Mouse (Mus musculus) embryonic facial prominence, embryonic 12.5 days (tissue): ENCODE measurements around the gene Umad1. TPM values are rescaled to one million over a fixed set of nuclear protein-coding genes. Genes with fewer than 3 reads are reported as not detected.

Experiments used
- ATAC-seq: fragments of 200-750 bp; cut with Nextera tagmentation; 2 replicates; pipeline ENCODE4 v1.8.0; 2017; ENCODE audit not compliant: insufficient number of reproducible peaks, insufficient read depth, low FRiP score, low TSS enrichment
- H3K27ac ChIP-seq: fragments of 300-500 bp; sonication (generic); 2 replicates; pipeline ENCODE4 v1.5.1; 2016; ENCODE audit warnings: mild to moderate bottlenecking
- H3K27me3 ChIP-seq: fragments of 300-500 bp; sonication (generic); 2 replicates; pipeline ENCODE4 v1.6.1; 2016; ENCODE audit warnings: mild to moderate bottlenecking, moderate library complexity
- H3K36me3 ChIP-seq: fragments of 300-500 bp; sonication (generic); 2 replicates; pipeline ENCODE4 v1.6.1; 2016; ENCODE audit warnings: mild to moderate bottlenecking
- H3K4me1 ChIP-seq: fragments of 300-500 bp; sonication (generic); 2 replicates; pipeline ENCODE4 v1.6.1; 2016
- H3K4me2 ChIP-seq: fragments of 300-500 bp; sonication (generic); replicated peaks from 2 replicates; pipeline ENCODE4 v1.6.1; 2016; ENCODE audit warnings: mild to moderate bottlenecking, moderate library complexity
- H3K4me3 ChIP-seq: fragments of 300-500 bp; sonication (generic); 2 replicates; pipeline ENCODE4 v1.5.1; 2016; ENCODE audit warnings: mild to moderate bottlenecking
- H3K9ac ChIP-seq: fragments of 300-500 bp; sonication (generic); 2 replicates; pipeline ENCODE4 v1.6.1; 2016; ENCODE audit warnings: mild to moderate bottlenecking, moderate library complexity
- H3K9me3 ChIP-seq: fragments of 300-500 bp; sonication (generic); 2 replicates; pipeline ENCODE4 v1.6.1; 2016; ENCODE audit warnings: mild to moderate bottlenecking, moderate library complexity
- WGBS: fragments of 180-500 bp; shearing (Covaris S2); methylation state at CpG from one replicate; pipeline ENCODE4 v1.1.7; 2016; 5-methylcytosine and 5-hydroxymethylcytosine counted together
- polyA plus RNA-seq: library from polyadenylated mRNA; unstranded; fragments of >200 nt; fragmentation: Nextera tagmentation; extraction: Ambion mirVana; gene quantifications from 2 replicates; pipeline ENCODE4 v1.2.1, GENCODE M21; 2016

Gene Umad1
- polyA plus RNA-seq, 1 experiment from 2014 or later, result 20.2 TPM

GRCm38 (mm10) chr6:8373851-8374250, 114.8 kb downstream of the Umad1 start:
- H3K4me2 ChIP-seq, result no peak overlapping the region
- no peak overlapping the region for H3K27ac ChIP-seq
- no peak for ATAC-seq
- H3K9me3 ChIP-seq, result no peaks in the 10 kb centered on the region
- 56% methylated on average over 8 of the region's 8 CpGs for WGBS
- H3K9ac ChIP-seq, result no peak overlapping the region
- no peaks in the 10 kb centered on the region for H3K4me1 ChIP-seq
- H3K36me3 ChIP-seq, result no peaks in the 10 kb centered on the region
- H3K4me3 ChIP-seq, result no peak overlapping the region
- no peaks in the 10 kb centered on the region for H3K27me3 ChIP-seq

GRCm38 (mm10) chr6:8374290-8374689, 115.2 kb downstream of the Umad1 start:
- Histone ChIP-seq H3K27ac (no peak overlapping the region), H3K9me3 (no peaks in the 10 kb centered on the region), H3K4me2 (no peak overlapping the region), H3K4me1 (no peaks in the 10 kb centered on the region), H3K27me3 (no peaks in the 10 kb centered on the region), H3K9ac (no peak overlapping the region), H3K36me3 (no peaks in the 10 kb centered on the region), H3K4me3 (no peak overlapping the region)
- ATAC-seq, result no peak
- WGBS, result 74% methylated on average over 6 of the region's 6 CpGs

GRCm38 (mm10) chr6:8374712-8375111, 115.6 kb downstream of the Umad1 start:
- H3K36me3 ChIP-seq, result no peaks in the 10 kb centered on the region
- 87% methylated on average over 4 of the region's 4 CpGs for WGBS
- no peak overlapping the region for H3K4me2 ChIP-seq

GRCm38 (mm10) chr6:8376351-8376750, 117.3 kb downstream of the Umad1 start:
- Histone ChIP-seq H3K27ac (no peak overlapping the region), H3K9ac (no peak overlapping the region), H3K4me3 (no peak overlapping the region), H3K4me2 (no peak overlapping the region), H3K4me1 (no peaks in the 10 kb centered on the region), H3K27me3 (no peaks in the 10 kb centered on the region), H3K9me3 (no peaks in the 10 kb centered on the region), H3K36me3 (no peaks in the 10 kb centered on the region)
- WGBS, result 95% methylated on average over 5 of the region's 5 CpGs
- ATAC-seq, result no peak

More at GRCm38 (mm10) chr6:8374712-8375111, 115.6 kb downstream of the Umad1 start:
- no peak overlapping the region for H3K4me3 ChIP-seq
- ATAC-seq, result no peak
- H3K27me3 ChIP-seq, result no peaks in the 10 kb centered on the region
- H3K9ac ChIP-seq, result no peak overlapping the region
- H3K27ac ChIP-seq, result no peak overlapping the region
- no peaks in the 10 kb centered on the region for H3K9me3 ChIP-seq
- H3K4me1 ChIP-seq, result no peaks in the 10 kb centered on the region

- ATAC-seq, result no peak
- Histone ChIP-seq H3K4me2 (no peak overlapping the region), H3K4me3 (no peak overlapping the region), H3K27me3 (no peaks in the 10 kb centered on the region), H3K9me3 (no peaks in the 10 kb centered on the region), H3K27ac (no peak overlapping the region), H3K4me1 (no peaks in the 10 kb centered on the region), H3K9ac (no peak overlapping the region), H3K36me3 (no peaks in the 10 kb centered on the region)
- 92% methylated on average over 8 of the region's 8 CpGs for WGBS
Observed at GRCm38 (mm10) chr6:8377667-8378066, 118.6 kb downstream of the Umad1 start.

- Histone ChIP-seq H3K4me1 (no peaks in the 10 kb centered on the region), H3K4me2 (no peak overlapping the region), H3K4me3 (no peak overlapping the region), H3K27me3 (no peaks in the 10 kb centered on the region), H3K9me3 (no peaks in the 10 kb centered on the region), H3K27ac (no peak overlapping the region), H3K9ac (no peak overlapping the region), H3K36me3 (no peaks in the 10 kb centered on the region)
- WGBS, result 96% methylated on average over 2 of the region's 2 CpGs
- ATAC-seq, result no peak
Observed at GRCm38 (mm10) chr6:8389307-8389706, 130.2 kb downstream of the Umad1 start.

DNA sequence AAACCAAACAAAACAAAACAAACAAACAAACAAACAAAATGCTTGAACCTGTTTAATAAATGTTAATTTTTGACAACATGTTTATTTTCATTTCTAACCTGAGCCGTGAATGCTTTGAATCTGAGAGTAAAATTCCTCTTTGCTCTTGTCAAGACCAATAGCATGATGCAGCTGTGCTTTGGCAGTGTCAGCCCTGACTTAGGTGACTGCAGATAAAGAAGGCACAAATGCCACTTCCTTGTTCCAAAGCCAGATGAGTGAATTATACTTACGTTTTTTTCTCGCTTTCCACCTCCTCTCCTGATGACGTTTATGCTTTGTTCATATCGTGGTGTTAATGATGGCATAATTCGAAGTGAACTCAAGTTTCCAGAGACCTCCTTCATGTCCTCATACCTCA, 131.2 kb downstream of the Umad1 start:
- WGBS, result 92% methylated on average over 6 of the region's 6 CpGs
- ATAC-seq, result no peak
- no peaks in the 10 kb centered on the region for H3K27me3 ChIP-seq

DNA sequence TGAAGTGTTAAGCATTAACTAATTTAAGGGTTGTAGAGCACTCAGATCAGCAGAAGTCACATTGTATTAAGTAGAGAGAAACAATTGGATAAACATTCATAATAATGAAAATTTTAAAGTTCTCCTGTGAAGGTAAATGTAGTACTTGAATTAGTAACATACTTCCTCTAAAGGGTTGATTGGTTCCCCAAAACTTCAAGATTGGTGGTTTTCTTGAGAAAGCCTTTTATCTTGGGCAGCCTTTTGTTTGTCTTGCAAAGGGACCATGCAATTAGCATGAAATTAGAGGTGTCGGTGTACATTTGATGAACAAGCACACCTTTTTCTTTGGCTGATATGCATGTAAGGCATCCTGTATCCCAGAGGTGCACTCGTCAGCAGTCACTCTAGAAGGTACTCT, 131.8 kb downstream of the Umad1 start:
- no peak for ATAC-seq
- H3K36me3 ChIP-seq, result no peaks in the 10 kb centered on the region
- H3K27me3 ChIP-seq, result no peaks in the 10 kb centered on the region
- H3K4me3 ChIP-seq, result no peak overlapping the region
- no peak overlapping the region for H3K27ac ChIP-seq
- WGBS, result 74% methylated on average over 2 of the region's 2 CpGs
- no peaks in the 10 kb centered on the region for H3K4me1 ChIP-seq
- no peak overlapping the region for H3K4me2 ChIP-seq
- no peaks in the 10 kb centered on the region for H3K9me3 ChIP-seq
- no peak overlapping the region for H3K9ac ChIP-seq

More for the DNA sequence above, 131.2 kb downstream of the Umad1 start:
- no peak overlapping the region for H3K4me2 ChIP-seq
- no peaks in the 10 kb centered on the region for H3K4me1 ChIP-seq
- H3K4me3 ChIP-seq, result no peak overlapping the region
- H3K9me3 ChIP-seq, result no peaks in the 10 kb centered on the region
- no peaks in the 10 kb centered on the region for H3K36me3 ChIP-seq
- no peak overlapping the region for H3K9ac ChIP-seq
- H3K27ac ChIP-seq, result no peak overlapping the region

DNA sequence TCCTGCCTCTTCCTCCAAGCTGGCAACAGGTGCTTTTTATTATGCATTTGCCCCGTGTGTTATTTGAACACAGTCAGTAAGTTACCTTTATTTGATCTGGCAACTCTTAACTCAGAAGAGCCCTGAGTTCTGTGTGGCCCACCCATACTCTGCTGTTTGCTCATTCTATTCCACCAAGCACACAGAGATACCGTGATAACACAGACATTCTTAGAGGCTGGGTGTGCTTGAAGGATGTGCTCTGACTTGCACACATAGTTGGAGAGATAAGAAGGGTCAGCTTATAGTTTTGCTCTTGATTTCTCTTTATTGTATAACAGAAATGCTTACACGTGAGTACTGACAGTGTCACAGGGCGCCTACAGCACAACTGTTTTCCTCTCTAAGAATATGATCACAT, 133.9 kb downstream of the Umad1 start:
- Histone ChIP-seq H3K27me3 (no peaks in the 10 kb centered on the region), H3K4me1 (no peaks in the 10 kb centered on the region), H3K4me3 (no peak overlapping the region), H3K9ac (no peak overlapping the region), H3K27ac (no peak overlapping the region), H3K9me3 (no peaks in the 10 kb centered on the region), H3K4me2 (no peak overlapping the region), H3K36me3 (no peaks in the 10 kb centered on the region)
- 73% methylated on average over 4 of the region's 4 CpGs for WGBS
- ATAC-seq, result no peak

DNA sequence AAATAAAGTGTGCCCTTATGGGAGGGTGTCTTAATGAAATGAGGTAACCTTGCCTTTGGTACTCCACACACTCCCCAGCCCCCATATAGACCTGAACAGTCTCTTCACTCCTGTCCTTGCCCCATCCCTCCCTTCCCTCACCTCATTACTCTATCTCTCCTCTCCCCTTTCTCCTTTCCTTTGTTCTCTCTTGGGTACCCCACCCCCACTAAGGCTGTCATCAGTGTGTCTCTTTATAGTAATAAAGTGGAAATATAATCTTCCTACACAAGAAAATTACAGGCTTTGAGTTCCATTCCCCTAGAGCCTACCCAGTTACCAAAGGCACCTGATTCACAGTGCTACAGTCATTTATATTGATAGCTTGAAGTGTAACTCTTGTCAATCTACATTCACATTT, 135.0 kb downstream of the Umad1 start:
- no peak overlapping the region for H3K4me3 ChIP-seq
- H3K4me1 ChIP-seq, result no peaks in the 10 kb centered on the region
- no peaks in the 10 kb centered on the region for H3K27me3 ChIP-seq
- no peak overlapping the region for H3K27ac ChIP-seq
- no peak for ATAC-seq
- H3K9ac ChIP-seq, result no peak overlapping the region
- H3K9me3 ChIP-seq, result no peaks in the 10 kb centered on the region
- H3K36me3 ChIP-seq, result no peaks in the 10 kb centered on the region
- H3K4me2 ChIP-seq, result no peak overlapping the region

- Histone ChIP-seq H3K4me1 (no peaks in the 10 kb centered on the region), H3K4me2 (no peak overlapping the region), H3K4me3 (no peak overlapping the region), H3K36me3 (no peaks in the 10 kb centered on the region), H3K27ac (no peak overlapping the region), H3K9me3 (no peaks in the 10 kb centered on the region), H3K27me3 (no peaks in the 10 kb centered on the region), H3K9ac (no peak overlapping the region)
- WGBS, result 59% methylated on average over 4 of the region's 4 CpGs
- ATAC-seq, result no peak
Observed at GRCm38 (mm10) chr6:8395061-8395460, 136.0 kb downstream of the Umad1 start.

DNA sequence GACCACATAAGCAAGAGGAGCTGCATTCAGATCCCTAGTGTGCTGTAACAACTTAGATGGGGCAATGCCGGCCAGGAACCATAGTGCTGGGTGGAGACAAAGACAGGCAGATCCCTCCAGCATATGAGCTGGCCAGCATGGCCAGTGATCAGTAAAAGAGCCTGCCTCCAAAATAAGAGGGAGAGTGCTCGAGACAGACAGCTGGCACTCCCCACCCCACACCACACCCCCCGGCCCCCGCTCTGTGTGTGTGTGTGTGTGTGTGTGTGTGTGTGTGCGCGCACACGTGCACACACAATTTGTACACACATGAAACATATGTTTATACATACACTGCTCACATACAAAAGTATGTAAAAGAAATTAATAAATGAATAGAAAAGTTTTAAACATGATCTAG, 138.2 kb downstream of the Umad1 start:
- 87% methylated on average over 7 of the region's 7 CpGs for WGBS
- Histone ChIP-seq H3K27ac (no peak overlapping the region), H3K4me1 (no peaks in the 10 kb centered on the region), H3K4me3 (no peak overlapping the region), H3K9ac (no peak overlapping the region; the same call in 1 of the 2 replicates), H3K9me3 (no peaks in the 10 kb centered on the region), H3K4me2 (no peak overlapping the region), H3K36me3 (no peaks in the 10 kb centered on the region), H3K27me3 (no peaks in the 10 kb centered on the region)
- ATAC-seq, result peak; percentile 52; the same call in 1 of the 2 replicates

- Histone ChIP-seq H3K9me3 (no peaks in the 10 kb centered on the region), H3K27ac (no peak overlapping the region), H3K9ac (no peak overlapping the region), H3K4me2 (no peak overlapping the region), H3K36me3 (no peaks in the 10 kb centered on the region), H3K4me3 (no peak overlapping the region), H3K27me3 (no peaks in the 10 kb centered on the region), H3K4me1 (no peaks in the 10 kb centered on the region)
- ATAC-seq, result no peak
- 79% methylated on average over 1 of the region's 1 CpGs for WGBS
Observed at GRCm38 (mm10) chr6:8399710-8400109, 140.6 kb downstream of the Umad1 start.
